Mouse (Mus musculus) lung, adult 18-20 months (tissue): Measurements from ENCODE around the gene Ypel4.

Experiments used
- DNase-seq, 2 experiments: peaks; one replicate each; pipeline ENCODE4 v3.0.0; 2022; ENCODE audit warnings: mixed read lengths in 2 of 2

Gene Ypel4

GRCm38 (mm10) chr2:84761840-84762239 lies 28.0 kb downstream of the Ypel4 start:
- no peak for DNase-seq

GRCm38 (mm10) chr2:84762295-84762694 lies 28.4 kb downstream of the Ypel4 start:
- no peak for DNase-seq

DNA sequence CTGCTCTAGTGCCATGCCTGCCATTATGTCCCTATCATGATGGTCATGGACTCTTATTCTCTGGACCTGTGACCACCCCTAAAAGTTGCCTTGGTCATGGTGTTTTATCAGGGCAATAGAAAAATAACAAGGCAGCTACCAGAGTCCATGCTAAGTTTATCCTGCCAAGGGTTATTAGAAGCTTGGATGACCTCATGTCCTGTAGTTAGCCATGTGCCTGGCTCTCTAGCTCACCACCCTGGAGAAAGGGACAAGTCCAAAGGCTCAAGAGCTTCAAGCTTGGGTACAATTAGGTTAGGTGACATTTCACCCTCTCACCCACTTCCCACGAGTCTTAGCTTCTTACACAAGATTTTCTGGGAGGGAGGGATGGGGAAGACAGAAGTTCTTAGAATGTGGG lies 29.0 kb downstream of the Ypel4 start:
- DNase-seq: no peak

- peak; percentile 33 to 42 for DNase-seq
Observed at GRCm38 (mm10) chr2:84770501-84770900, 36.6 kb downstream of the Ypel4 start.

DNA sequence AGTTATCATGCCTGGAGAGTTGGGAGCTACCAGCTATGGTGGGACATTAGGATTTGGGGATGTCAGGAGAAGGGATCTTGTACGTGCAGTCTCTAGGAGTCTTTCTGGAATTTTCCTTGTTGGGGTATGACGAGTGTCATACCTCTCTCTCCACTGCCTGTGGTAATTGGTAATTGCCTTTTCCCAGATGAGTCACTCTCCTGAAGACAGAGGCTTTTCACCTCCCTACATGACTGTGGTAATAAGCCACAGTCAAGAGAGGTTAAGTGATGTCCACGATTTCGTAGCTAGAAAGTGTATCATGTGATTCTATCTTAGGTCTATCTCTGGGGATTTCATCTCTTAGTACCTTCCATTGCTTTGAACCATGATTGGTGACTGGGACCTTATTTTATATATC lies 38.6 kb downstream of the Ypel4 start:
- DNase-seq: no peak

DNA sequence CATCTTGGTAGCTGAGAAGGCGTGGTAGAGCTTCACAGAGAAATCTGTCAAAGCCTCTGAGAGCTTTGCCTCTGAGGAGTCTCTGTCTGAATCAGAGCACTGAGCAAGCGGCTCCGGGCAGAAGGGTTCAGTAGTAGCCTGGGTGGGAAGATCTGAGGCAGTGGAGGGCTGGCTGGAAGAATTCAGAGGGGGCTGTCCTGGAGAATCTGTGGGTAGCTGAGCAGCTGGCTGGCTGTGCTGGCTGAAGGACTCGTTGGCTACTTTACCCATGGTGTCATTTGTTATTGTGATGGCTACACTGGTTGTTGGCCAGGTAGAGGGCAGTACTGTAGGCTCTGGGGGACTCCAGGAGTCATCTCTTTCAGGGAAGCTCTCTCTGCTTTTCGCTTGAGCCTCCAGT lies 39.3 kb downstream of the Ypel4 start:
- no peak for DNase-seq

DNA sequence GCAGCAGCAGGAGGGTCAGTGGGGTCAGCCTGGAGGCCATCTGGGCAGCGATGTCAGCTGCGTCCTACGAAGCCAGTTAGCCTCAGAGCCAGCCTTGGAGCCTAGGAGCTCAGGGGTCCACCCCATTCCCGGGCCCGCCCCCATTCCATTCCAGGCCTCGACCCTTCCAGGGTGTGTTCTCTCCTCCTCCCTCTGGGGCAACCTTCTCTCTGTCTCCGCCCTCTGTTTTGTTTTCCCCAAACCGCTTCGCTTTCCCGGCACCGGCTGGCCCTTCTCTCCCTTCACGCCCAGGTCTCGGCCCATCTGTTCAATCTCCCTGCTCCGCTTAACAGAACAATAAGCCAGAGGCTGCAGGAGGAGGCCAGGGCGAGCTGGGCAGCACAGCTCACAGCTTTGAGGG lies 40.9 kb downstream of the Ypel4 start:
- peak; percentile 83 to 85 for DNase-seq

DNA sequence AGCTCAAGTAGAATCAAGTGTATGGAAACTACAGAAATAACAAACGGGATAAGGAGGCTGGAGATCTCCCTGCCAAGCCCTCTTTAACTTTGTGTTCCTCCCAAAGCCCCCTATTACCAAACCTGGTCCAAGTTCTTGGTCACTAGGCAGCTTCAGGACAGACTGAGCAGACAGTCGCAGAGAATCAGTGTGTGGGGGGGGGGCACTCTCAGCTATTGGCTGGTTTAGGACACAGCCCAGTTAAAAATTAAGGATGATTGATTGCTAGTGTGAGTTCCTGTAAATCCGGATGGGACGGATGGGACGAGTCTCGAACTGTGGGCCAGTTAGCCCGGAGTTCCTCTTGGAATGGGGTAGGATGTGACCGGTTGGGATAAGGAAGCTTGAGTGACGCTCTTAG lies 41.4 kb downstream of the Ypel4 start, which contains the start of gene Serping1:
Gene Serping1 (minus strand): TSS at position 204 of the 400 bp plus-strand sequence.
- no peak for DNase-seq

DNA sequence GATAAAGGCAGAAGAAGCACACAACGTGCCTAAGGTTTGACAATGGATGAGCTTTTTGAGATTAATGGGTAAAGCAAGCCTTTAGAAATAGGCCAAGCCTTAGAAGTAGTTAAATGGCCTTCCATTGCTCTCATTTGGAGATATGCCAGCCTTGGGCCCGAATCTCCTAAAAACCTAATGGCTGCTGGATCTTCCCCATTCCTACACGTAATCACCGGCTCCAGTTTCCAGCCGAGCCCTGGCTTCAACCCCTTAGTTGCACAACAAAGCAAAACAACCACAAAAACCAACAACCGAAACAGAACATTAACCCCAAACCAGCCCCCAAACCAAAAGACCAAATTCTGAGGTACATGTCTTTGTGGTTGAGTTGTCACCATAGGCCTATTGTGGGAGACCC lies 41.8 kb downstream of the Ypel4 start:
- peak; percentile 25 to 54 for DNase-seq

DNA sequence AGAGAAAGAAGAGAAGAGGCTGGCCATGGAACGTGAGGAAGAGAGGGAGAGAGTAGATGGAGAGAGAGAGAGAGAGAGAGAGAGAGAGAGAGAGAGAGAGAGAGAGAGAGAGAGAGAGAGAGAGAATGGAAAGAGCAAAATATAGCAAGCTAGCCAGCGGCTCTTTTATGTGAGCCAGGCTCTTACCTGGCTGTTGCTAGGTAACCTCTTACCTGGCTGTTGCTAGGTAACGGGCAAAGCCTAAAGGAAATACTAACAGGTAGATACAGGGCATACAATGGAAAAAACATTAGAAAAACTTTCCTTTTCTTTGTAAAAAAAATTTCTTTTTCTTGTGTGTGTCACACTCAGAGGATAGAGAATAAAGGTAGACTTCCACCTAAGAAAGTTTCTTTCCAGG lies 43.8 kb downstream of the Ypel4 start:
- DNase-seq: peak; percentile 31 to 67

DNA sequence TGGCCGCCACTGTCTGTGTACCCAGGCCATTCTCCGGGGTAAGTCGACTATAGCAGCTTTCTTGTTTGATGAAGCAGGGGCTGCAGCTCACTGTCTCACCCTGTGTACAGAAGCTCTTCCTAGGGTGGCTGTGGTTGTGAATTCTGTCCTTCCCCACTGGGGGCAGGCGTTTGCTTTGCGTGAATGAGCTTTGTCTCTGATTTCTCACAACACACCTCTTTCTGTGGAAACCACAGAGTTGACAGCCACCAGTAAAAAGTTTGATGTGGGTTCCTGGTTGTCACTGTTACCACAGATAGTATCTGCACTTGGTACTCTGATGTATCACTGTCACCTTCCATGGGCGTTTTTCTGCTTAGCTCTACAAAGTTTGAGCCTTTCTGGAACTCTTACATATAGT lies 45.4 kb downstream of the Ypel4 start:
- DNase-seq: no peak

DNA sequence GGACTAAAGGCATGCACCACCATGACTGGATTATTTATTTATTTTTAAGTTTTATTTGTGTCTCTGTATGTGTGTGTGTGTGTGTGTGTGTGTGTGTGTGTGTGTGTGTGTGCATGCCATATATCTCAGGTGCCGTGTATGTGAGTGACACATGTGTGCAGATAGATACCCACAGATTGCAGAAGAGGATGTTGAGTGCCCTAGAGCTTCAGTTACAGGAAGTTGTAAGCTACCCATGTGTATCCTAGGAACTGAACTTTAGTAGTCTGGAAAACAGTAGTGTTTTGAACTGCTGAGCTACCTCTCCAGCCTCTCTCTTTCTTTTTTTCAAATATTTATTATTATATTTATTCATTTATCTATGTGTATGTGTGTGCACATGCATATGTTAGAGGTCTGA lies 49.5 kb downstream of the Ypel4 start:
- no peak for DNase-seq

DNA sequence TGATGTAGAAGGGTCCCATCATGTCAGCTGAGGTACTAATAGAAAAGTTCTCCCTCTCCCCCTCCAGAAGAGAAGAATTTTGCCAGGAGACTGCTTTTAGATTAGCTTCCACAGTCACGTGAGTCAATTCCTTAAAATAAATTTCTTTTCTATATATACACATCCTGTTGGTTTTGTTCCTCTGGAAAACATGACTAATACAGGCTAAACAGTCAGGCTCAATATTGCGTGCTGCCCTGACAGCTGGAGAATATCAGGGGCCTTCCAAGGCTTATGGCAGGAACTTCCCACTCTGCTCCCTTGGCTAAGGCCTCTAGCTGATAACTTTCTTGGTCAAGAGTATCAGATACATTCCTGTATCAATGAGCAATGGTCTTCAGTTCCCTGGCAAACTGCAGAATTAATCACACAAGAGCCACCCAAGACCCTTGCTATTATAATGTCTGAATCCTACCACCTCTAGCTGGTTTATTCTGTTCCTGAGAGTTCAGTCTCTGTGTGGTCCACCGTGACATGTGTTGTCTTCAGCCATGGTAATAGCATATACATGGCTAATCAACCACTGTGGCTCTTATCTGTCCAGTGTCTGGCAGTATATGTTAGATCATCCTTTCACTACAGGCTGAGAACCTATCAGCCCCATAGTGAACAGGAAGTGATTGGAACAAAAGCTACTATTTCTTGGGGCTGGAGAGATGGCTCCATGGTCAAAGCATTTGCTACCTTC lies 50.1 kb downstream of the Ypel4 start:
- DNase-seq: no peak
